In the genomic region with DNA sequence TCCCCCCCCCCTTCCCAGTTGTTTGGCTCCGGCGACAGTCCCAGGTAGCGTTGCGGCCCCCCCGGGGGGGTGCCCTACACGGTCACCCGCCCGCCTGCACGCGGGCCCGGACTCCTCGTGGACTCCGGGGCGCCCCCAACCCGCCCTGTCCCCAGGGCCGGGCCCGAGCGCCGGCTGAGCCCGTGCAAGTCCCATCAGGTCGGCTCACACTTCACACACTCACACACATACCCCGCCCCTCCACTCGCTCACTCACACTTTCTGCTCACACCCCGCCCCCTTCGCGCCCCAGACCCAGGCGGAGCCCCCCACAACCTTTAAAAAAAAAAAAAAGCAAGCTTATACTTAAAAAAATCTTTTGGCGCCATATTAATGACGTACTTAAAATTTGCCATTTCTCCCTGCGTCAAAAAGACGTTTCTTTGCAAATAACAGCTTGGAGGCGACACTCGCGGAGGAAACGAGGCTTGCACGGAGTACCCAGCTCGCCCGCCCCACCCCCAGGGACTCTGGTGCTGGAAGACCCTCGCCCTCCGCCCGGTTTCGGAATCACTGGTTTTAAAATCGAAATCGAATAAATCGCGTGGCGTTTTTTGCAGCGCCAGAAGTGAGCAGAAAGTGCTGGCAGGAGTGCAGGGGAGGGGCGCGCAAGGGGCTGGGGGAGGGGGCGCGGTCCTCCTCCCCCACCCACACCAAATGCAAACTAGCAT, we compare ENCODE assay signal across 8 mouse cellular contexts. TPM values are rescaled to one million over a fixed set of nuclear protein-coding genes. Genes with fewer than 3 reads are reported as not detected.
A peak's percentile ranks its signal among the peaks of the same experiment; 100 is the strongest.
DNase-seq lines count a peak whose midpoint lies in the region; ATAC-seq and TF ChIP-seq lines count a peak whose summit lies in the region.

No protein-coding gene starts in this region.

- peak overlapping the region; percentile 94 for H3K27ac ChIP-seq in ES-E14 (ENCODE audit: insufficient read depth, low read depth, low read length, poor library complexity, severe bottlenecking)
- H3K27ac ChIP-seq in cerebellum, adult 2 months (ENCODE audit: insufficient read depth, low read length): peak overlapping the region; percentile 72
- H3K27ac ChIP-seq in hindbrain, embryonic 12.5 days: no peak overlapping the region
- peak overlapping the region; percentile 100 for H3K27ac ChIP-seq in lung, postnatal 0 days (ENCODE audit: low read length)

- peak; percentile 35; the same call in 1 of the 2 replicates for ATAC-seq in hindbrain, embryonic 12.5 days (ENCODE audit: low FRiP score)
- ATAC-seq in lung, postnatal 0 days: peak; percentile 61

- in situ Hi-C loops in ES-E14 (cut with MboI; ENCODE audit: low sequenced_read_pairs in 2 of 2, unreplicated experiment in 2 of 2): no loop called here

- no peaks in the 10 kb centered on the region for H3K36me3 ChIP-seq in ES-E14 (ENCODE audit: control insufficient read depth, insufficient read depth, low read length, poor library complexity, severe bottlenecking)
- no peaks in the 10 kb centered on the region for H3K36me3 ChIP-seq in hindbrain, embryonic 12.5 days
- no peaks in the 10 kb centered on the region for H3K36me3 ChIP-seq in lung, postnatal 0 days (ENCODE audit: insufficient read depth, low read length)

- no peaks in the 10 kb centered on the region for H3K27me3 ChIP-seq in cerebellum, adult 2 months (ENCODE audit: control insufficient read depth, insufficient read depth, low read length)
- H3K27me3 ChIP-seq in hindbrain, embryonic 12.5 days: peaks cover 50% of the 10 kb centered on the region
- no peaks in the 10 kb centered on the region for H3K27me3 ChIP-seq in lung, postnatal 0 days (replicated peaks; ENCODE audit: insufficient read depth, low read length)

- TF ChIP-seq EP300 in lung, postnatal 0 days (IDR thresholded peaks at IDR 0.05): no peak

- H3K4me1 ChIP-seq in ES-E14 (ENCODE audit: control insufficient read depth in 2 of 2, insufficient read depth in 2 of 2, low read length in 2 of 2, poor library complexity in 1 of 2): peaks cover 1 to 16% of the 10 kb centered on the region in 2 experiments; a peak in 2 of 4 replicates
- no peaks in the 10 kb centered on the region; the same call in 1 of the 2 replicates for H3K4me1 ChIP-seq in cerebellum, adult 2 months (ENCODE audit: control insufficient read depth, insufficient read depth, low read length)
- peaks cover 30% of the 10 kb centered on the region for H3K4me1 ChIP-seq in hindbrain, embryonic 12.5 days
- H3K4me1 ChIP-seq in lung, postnatal 0 days (ENCODE audit: insufficient read depth, low read depth, low read length): peaks cover 4% of the 10 kb centered on the region

- TF ChIP-seq POLR2A in cerebellum, adult 2 months (IDR thresholded peaks at IDR 0.05; ENCODE audit: borderline replicate concordance, insufficient read depth, low read length): peak; percentile 40; the same call in 1 of the 2 replicates

- peak overlapping the region; percentile 82 for H3K9ac ChIP-seq in ES-E14 (ENCODE audit: insufficient read depth, low read depth, low read length, poor library complexity, severe bottlenecking)
- H3K9ac ChIP-seq in hindbrain, embryonic 12.5 days: peak overlapping the region; percentile 69
- H3K9ac ChIP-seq in lung, postnatal 0 days (replicated peaks; ENCODE audit: low read depth): peak overlapping the region; percentile 97

- no peak for TF ChIP-seq CTCF in cerebellum, adult 2 months (IDR thresholded peaks at IDR 0.05; ENCODE audit: borderline replicate concordance, insufficient read depth, low read depth, low read length)
- peak; percentile 17; the same call in 1 of the 2 replicates for TF ChIP-seq CTCF in lung, postnatal 0 days (IDR thresholded peaks at IDR 0.05)

- H3K9me3 ChIP-seq in ES-E14 (ENCODE audit: control insufficient read depth, insufficient read depth, low read depth, low read length): no peaks in the 10 kb centered on the region
- H3K9me3 ChIP-seq in hindbrain, embryonic 12.5 days (replicated peaks): no peaks in the 10 kb centered on the region
- H3K9me3 ChIP-seq in lung, postnatal 0 days (ENCODE audit: low read length): no peaks in the 10 kb centered on the region

- peak overlapping the region; percentile 100 for H3K4me2 ChIP-seq in hindbrain, embryonic 12.5 days (replicated peaks)
- peak overlapping the region; percentile 92 for H3K4me2 ChIP-seq in lung, postnatal 0 days (replicated peaks; ENCODE audit: low read depth, low read length)

- H3K4me3 ChIP-seq in ES-E14 (ENCODE audit: insufficient read depth in 1 of 2, low read depth in 1 of 2, low read length in 2 of 2, poor library complexity in 1 of 2, severe bottlenecking in 1 of 2): peak overlapping the region; percentile 75 to 90
- peak overlapping the region; percentile 75 for H3K4me3 ChIP-seq in cerebellum, adult 2 months (replicated peaks; ENCODE audit: insufficient read depth, low read depth, low read length)
- H3K4me3 ChIP-seq in hindbrain, embryonic 12.5 days: peak overlapping the region; percentile 63
- H3K4me3 ChIP-seq in lung, postnatal 0 days (ENCODE audit: low read depth, low read length): peak overlapping the region; percentile 91

- no peak for DNase-seq in ES-E14 (ENCODE audit: low read depth, low spot score)
- peak; percentile 78 to 81 for DNase-seq in cerebellum, adult 2 months
- peak; percentile 37 to 54 for DNase-seq in frontal cortex, postnatal 14 days (ENCODE audit: low spot score in 2 of 2)
- DNase-seq in layer of hippocampus, postnatal 14 days (ENCODE audit: low spot score in 2 of 2): peak; percentile 66 to 69
- DNase-seq in lung, postnatal 0 days (ENCODE audit: low spot score): peak; percentile 91
- peak; percentile 43 for DNase-seq in ovary, postnatal 14 days (ENCODE audit: low spot score)
- peak; percentile 81 for DNase-seq in thymus, postnatal 0 days (ENCODE audit: low spot score)

- under 1% methylated on average over 47 of the region's 52 CpGs for WGBS in cerebellum, adult 2 months
- WGBS in hindbrain, embryonic 12.5 days: under 1% methylated on average over 48 of the region's 52 CpGs
- whole genome bisulfite sequencing in lung, postnatal 0 days: under 1% methylated on average over 50 of the region's 52 CpGs

TF ChIP-seq in ES-E14, 5 proteins besides CTCF, POLR2A, EP300 and RAD21:
- TF ChIP-seq CHD2 (IDR thresholded peaks at IDR 0.05; ENCODE audit: low read depth, low read length): no peak
- peak; percentile 48; the same call in 1 of the 2 replicates for TF ChIP-seq ZNF384 (IDR thresholded peaks at IDR 0.05; ENCODE audit: low read depth, low read length)

RNA-seq across cellular contexts. Expression of a gene that starts 0.5 kb away (rescaled TPM):
- 11.5 and 11.8 TPM in 2 replicates for total RNA-seq in ES-E14 (2012; rRNA removed)
- 21.8 and 21.9 TPM in 2 replicates for polyA plus RNA-seq in cerebellum, adult 2 months (2012; rRNA removed)
- 0.83 and 1.0 TPM in 2 replicates for polyA plus RNA-seq in hindbrain, embryonic 12.5 days (2016; fragmentation: Nextera tagmentation; extraction: Ambion mirVana)
- 10 to 100 TPM; 14.5 to 15.0 TPM for total RNA-seq in layer of hippocampus, postnatal 14 days (2021)
- 3.1 and 3.9 TPM in 2 replicates for polyA plus RNA-seq in lung, postnatal 0 days (2015; fragmentation: Nextera tagmentation; extraction: Ambion mirVana)
- 6.8 TPM in 2 replicates for polyA plus RNA-seq in thymus, postnatal 0 days (2015; fragmentation: Nextera tagmentation; extraction: Ambion mirVana)
